Mouse (Mus musculus) midbrain, embryonic 16.5 days (tissue): ENCODE results near the gene Celf5. TPM values are rescaled to one million over a fixed set of nuclear protein-coding genes. Genes with fewer than 3 reads are reported as not detected.

ENCODE experiments used
- ATAC-seq: fragments of 200-750 bp; cut with Nextera tagmentation; 2 replicates; pipeline ENCODE4 v1.8.0; 2017; ENCODE audit warnings: moderate TSS enrichment
- H3K27ac ChIP-seq: fragments of 300-500 bp; sonication (generic); 2 replicates; pipeline ENCODE4 v1.5.1; 2014; ENCODE audit warnings: mild to moderate bottlenecking, low read length, mixed read lengths
- H3K27me3 ChIP-seq: fragments of 300-500 bp; sonication (generic); 2 replicates; pipeline ENCODE4 v1.6.1; 2014; ENCODE audit warnings: low read depth, low read length, mixed read lengths; ENCODE audit not compliant: control insufficient read depth, insufficient read depth
- H3K36me3 ChIP-seq: fragments of 300-500 bp; sonication (generic); 2 replicates; pipeline ENCODE4 v1.6.1; 2014; ENCODE audit warnings: mild to moderate bottlenecking, low read length, moderate library complexity, mixed read lengths; ENCODE audit not compliant: control insufficient read depth, insufficient read depth
- H3K4me1 ChIP-seq: fragments of 300-500 bp; sonication (generic); 2 replicates; pipeline ENCODE4 v1.6.1; 2014; ENCODE audit warnings: mild to moderate bottlenecking, low read length, mixed read lengths; ENCODE audit not compliant: control insufficient read depth, insufficient read depth
- H3K4me2 ChIP-seq: fragments of 300-500 bp; sonication (generic); 2 replicates; pipeline ENCODE4 v1.6.1; 2014; ENCODE audit warnings: mild to moderate bottlenecking, low read length, mixed read lengths
- H3K4me3 ChIP-seq: fragments of 300-500 bp; sonication (generic); 2 replicates; pipeline ENCODE4 v1.5.1; 2014; ENCODE audit warnings: low read depth, mild to moderate bottlenecking, low read length, moderate library complexity, mixed read lengths
- H3K9ac ChIP-seq: fragments of 300-500 bp; sonication (generic); 2 replicates; pipeline ENCODE4 v1.6.1; 2014; ENCODE audit warnings: low read depth, low read length, mixed read lengths
- H3K9me3 ChIP-seq: fragments of 300-500 bp; sonication (generic); replicated peaks from 2 replicates; pipeline ENCODE4 v1.6.1; 2014; ENCODE audit warnings: mild to moderate bottlenecking, low read length, mixed read lengths; ENCODE audit not compliant: control insufficient read depth, poor library complexity, severe bottlenecking
- WGBS: fragments of 180-500 bp; shearing (Covaris S2); extraction: QIAGEN DNeasy Blood & Tissue Kit; methylation state at CpG from one replicate; pipeline ENCODE4 v1.1.7; 2014; 5-methylcytosine and 5-hydroxymethylcytosine counted together
- polyA plus RNA-seq: library from polyadenylated mRNA; unstranded; fragments of >200 nt; fragmentation: Nextera tagmentation; extraction: Ambion mirVana; gene quantifications from 2 replicates; pipeline ENCODE4 v1.2.1, GENCODE M21; 2015

Gene Celf5
- polyA plus RNA-seq = 88.3 and 103 TPM in 2 replicates

- WGBS = under 1% methylated on average over 33 of the region's 36 CpGs
- H3K27ac ChIP-seq = peak within 1 kb of the TSS; percentile 89
- H3K4me1 ChIP-seq = peaks cover 46% of the 10 kb centered on the region
- peak within 1 kb of the TSS; percentile 66 for H3K4me3 ChIP-seq
- peak; percentile 62 for ATAC-seq
- H3K27me3 ChIP-seq = no peaks in the 10 kb centered on the region
- H3K9me3 ChIP-seq = no peaks in the 10 kb centered on the region
- H3K4me2 ChIP-seq = peak within 1 kb of the TSS; percentile 83
- H3K36me3 ChIP-seq = peaks cover 11% of the 10 kb centered on the region
- H3K9ac ChIP-seq = peak within 1 kb of the TSS; percentile 96
Observed at GRCm38 (mm10) chr10:81482533-81482889, at the start of gene Celf5. TSS of gene Celf5 (minus strand) at chr10:81482709.

- Histone ChIP-seq H3K9me3 (no peaks in the 10 kb centered on the region), H3K36me3 (peaks cover 8% of the 10 kb centered on the region), H3K4me1 (no peaks in the 10 kb centered on the region), H3K27ac (no peak overlapping the region), H3K9ac (no peak overlapping the region), H3K4me3 (no peak overlapping the region), H3K27me3 (0 out of 2 replicates have a peak, but pooled peaks cover 3% of the 10 kb centered on the region), H3K4me2 (no peak overlapping the region)
- no peak for ATAC-seq
- 12% methylated on average over 14 of the region's 14 CpGs for WGBS
Observed at GRCm38 (mm10) chr10:81526779-81527178, 44.3 kb upstream of the Celf5 start.

- no peak for ATAC-seq
- Histone ChIP-seq H3K27ac (no peak overlapping the region), H3K27me3 (0 out of 2 replicates have a peak, but pooled peaks cover 3% of the 10 kb centered on the region), H3K4me1 (no peaks in the 10 kb centered on the region), H3K36me3 (peaks cover 8% of the 10 kb centered on the region), H3K9me3 (no peaks in the 10 kb centered on the region), H3K9ac (no peak overlapping the region), H3K4me2 (no peak overlapping the region), H3K4me3 (no peak overlapping the region)
- 74% methylated on average over 11 of the region's 13 CpGs for WGBS
Observed at GRCm38 (mm10) chr10:81525017-81525694, 42.6 kb upstream of the Celf5 start.

- WGBS = 16% methylated on average over 8 of the region's 9 CpGs
- no peaks in the 10 kb centered on the region for H3K9me3 ChIP-seq
- H3K4me2 ChIP-seq = no peak within 1 kb of the TSS
- H3K4me3 ChIP-seq = no peak within 1 kb of the TSS
- H3K9ac ChIP-seq = no peak within 1 kb of the TSS
- ATAC-seq = no peak
- H3K27ac ChIP-seq = no peak within 1 kb of the TSS
- no peaks in the 10 kb centered on the region for H3K4me1 ChIP-seq
- peaks cover under 1% of the 10 kb centered on the region; the same call in 1 of the 2 replicates for H3K36me3 ChIP-seq
- H3K27me3 ChIP-seq = 0 out of 2 replicates have a peak, but pooled peaks cover 3% of the 10 kb centered on the region
Observed at GRCm38 (mm10) chr10:81524051-81524605, 41.6 kb upstream of the Celf5 start, which contains the start of gene Gna15. TSS of gene Gna15 (minus strand) at chr10:81524225.

DNA sequence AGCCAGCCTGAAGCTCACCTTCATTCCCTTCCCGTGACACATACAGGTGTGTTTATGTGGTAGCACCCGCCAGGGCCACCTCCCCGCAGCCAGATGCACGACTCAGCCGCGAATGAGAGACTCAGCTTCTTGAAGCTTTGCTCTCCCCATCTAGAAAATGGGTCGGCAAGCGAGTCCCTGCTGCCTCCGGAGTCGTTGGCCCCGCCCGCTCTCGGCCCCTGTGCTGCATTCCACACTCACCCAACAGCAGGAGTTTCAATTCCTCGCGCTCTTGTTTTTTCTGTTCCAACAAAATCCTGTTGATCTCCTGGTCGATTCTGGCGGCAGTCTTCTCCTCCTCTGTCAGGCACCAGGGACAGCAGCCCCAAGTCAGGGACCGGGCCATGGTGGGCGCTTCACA, 41.1 kb upstream of the Celf5 start:
- Histone ChIP-seq H3K4me3 (no peak overlapping the region), H3K27me3 (0 out of 2 replicates have a peak, but pooled peaks cover 3% of the 10 kb centered on the region), H3K9me3 (no peaks in the 10 kb centered on the region), H3K4me1 (no peaks in the 10 kb centered on the region), H3K9ac (no peak overlapping the region), H3K27ac (no peak overlapping the region), H3K36me3 (no peaks in the 10 kb centered on the region), H3K4me2 (no peak overlapping the region)
- no peak for ATAC-seq
- WGBS = 23% methylated on average over 19 of the region's 19 CpGs

DNA sequence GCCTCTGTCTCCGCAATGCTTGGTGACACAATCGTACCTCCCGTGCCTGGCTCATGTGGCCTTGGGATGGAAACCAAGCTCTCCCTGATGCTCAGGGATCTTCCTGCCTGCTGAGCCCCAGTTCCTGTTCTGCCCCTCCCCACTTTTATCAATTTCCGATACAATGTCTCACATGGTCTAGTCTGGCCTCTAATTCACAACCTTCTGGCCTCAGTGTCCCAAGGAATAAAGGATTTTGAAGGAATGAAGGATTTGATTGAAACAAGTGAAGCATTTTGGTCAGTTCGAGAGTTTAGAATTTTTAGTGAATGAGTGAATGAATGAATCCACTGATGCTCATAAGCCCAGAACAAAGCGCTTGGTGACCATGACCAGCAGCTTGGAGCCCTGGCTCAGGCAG, 40.6 kb upstream of the Celf5 start:
- Histone ChIP-seq H3K4me1 (no peaks in the 10 kb centered on the region), H3K9ac (no peak overlapping the region), H3K27me3 (0 out of 2 replicates have a peak, but pooled peaks cover 3% of the 10 kb centered on the region), H3K4me3 (no peak overlapping the region), H3K36me3 (no peaks in the 10 kb centered on the region), H3K4me2 (no peak overlapping the region), H3K9me3 (no peaks in the 10 kb centered on the region), H3K27ac (no peak overlapping the region)
- 67% methylated on average over 6 of the region's 6 CpGs for WGBS
- no peak for ATAC-seq

DNA sequence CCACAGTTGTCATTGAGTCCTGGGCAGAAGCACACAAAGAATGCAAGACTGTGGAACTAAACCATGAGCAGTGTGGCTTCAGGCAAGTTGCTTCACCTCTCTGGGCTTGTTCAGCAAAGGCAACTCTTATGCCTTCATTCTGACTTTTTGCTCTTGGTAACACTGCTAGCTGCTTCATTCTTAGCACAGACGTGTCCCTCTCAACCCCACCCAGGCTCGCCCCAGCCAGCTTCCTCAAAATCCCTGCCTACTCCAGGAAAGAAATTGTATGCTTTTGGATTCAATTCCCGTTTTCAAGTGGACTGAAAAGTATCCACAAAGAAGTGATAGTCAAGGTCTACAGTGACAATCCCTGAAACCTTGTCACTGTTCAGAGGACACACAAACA, 37.5 kb upstream of the Celf5 start:
- Histone ChIP-seq H3K4me1 (no peaks in the 10 kb centered on the region), H3K36me3 (no peaks in the 10 kb centered on the region), H3K9ac (no peak overlapping the region), H3K4me3 (no peak overlapping the region), H3K27ac (no peak overlapping the region), H3K4me2 (no peak overlapping the region), H3K9me3 (no peaks in the 10 kb centered on the region), H3K27me3 (0 out of 2 replicates have a peak, but pooled peaks cover 3% of the 10 kb centered on the region)
- 74% methylated on average over 3 of the region's 3 CpGs for WGBS
- ATAC-seq = no peak

GRCm38 (mm10) chr10:81519227-81519977, 36.9 kb upstream of the Celf5 start:
- no peak overlapping the region for H3K4me2 ChIP-seq
- no peak overlapping the region for H3K9ac ChIP-seq
- H3K4me1 ChIP-seq = no peaks in the 10 kb centered on the region
- no peaks in the 10 kb centered on the region for H3K9me3 ChIP-seq
- H3K27me3 ChIP-seq = 0 out of 2 replicates have a peak, but pooled peaks cover 3% of the 10 kb centered on the region
- no peak for ATAC-seq
- H3K4me3 ChIP-seq = no peak overlapping the region
- WGBS = 85% methylated on average over 6 of the region's 6 CpGs
- H3K36me3 ChIP-seq = no peaks in the 10 kb centered on the region
- H3K27ac ChIP-seq = no peak overlapping the region

- Histone ChIP-seq H3K27ac (no peak overlapping the region), H3K36me3 (no peaks in the 10 kb centered on the region), H3K9me3 (no peaks in the 10 kb centered on the region), H3K4me2 (no peak overlapping the region), H3K9ac (no peak overlapping the region), H3K4me3 (no peak overlapping the region), H3K27me3 (no peaks in the 10 kb centered on the region), H3K4me1 (no peaks in the 10 kb centered on the region)
- WGBS = 11% methylated on average over 4 of the region's 4 CpGs
- no peak for ATAC-seq
Observed at GRCm38 (mm10) chr10:81518546-81518945, 36.0 kb upstream of the Celf5 start.
